Mouse (Mus musculus) forebrain, embryonic 15.5 days (tissue): ENCODE measurements at regions not wholly inside any gene's neighbourhood (a gene's known extent, or its start where the extent isn't known, plus 50 kb on each side); places are given as distances from the start of the nearest gene placed in this dataset.

Experiments used
- ATAC-seq: fragments of 200-750 bp; cut with Nextera tagmentation; replicated peaks from 2 replicates; pipeline ENCODE4 v1.8.0; 2017; ENCODE audit warnings: mild to moderate bottlenecking, moderate TSS enrichment, moderate library complexity
- H3K27ac ChIP-seq: fragments of 300-500 bp; sonication (generic); replicated peaks from 2 replicates; pipeline ENCODE4 v1.5.1; 2015; ENCODE audit warnings: mild to moderate bottlenecking, inconsistent platforms
- H3K27me3 ChIP-seq: fragments of 300-500 bp; sonication (generic); 2 replicates; pipeline ENCODE4 v1.6.1; 2015; ENCODE audit warnings: inconsistent platforms
- H3K36me3 ChIP-seq: fragments of 300-500 bp; sonication (generic); 2 replicates; pipeline ENCODE4 v1.6.1; 2015; ENCODE audit warnings: mild to moderate bottlenecking, inconsistent platforms
- H3K4me1 ChIP-seq: fragments of 300-500 bp; sonication (generic); 2 replicates; pipeline ENCODE4 v1.6.1; 2015; ENCODE audit warnings: inconsistent platforms
- H3K4me2 ChIP-seq: fragments of 300-500 bp; sonication (generic); replicated peaks from 2 replicates; pipeline ENCODE4 v1.6.1; 2015; ENCODE audit warnings: mild to moderate bottlenecking, inconsistent platforms
- H3K4me3 ChIP-seq: fragments of 300-500 bp; sonication (generic); 2 replicates; pipeline ENCODE4 v1.5.1; 2015; ENCODE audit warnings: mild to moderate bottlenecking, inconsistent platforms
- H3K9ac ChIP-seq: fragments of 300-500 bp; sonication (generic); replicated peaks from 2 replicates; pipeline ENCODE4 v1.6.1; 2015; ENCODE audit warnings: mild to moderate bottlenecking, inconsistent platforms
- H3K9me3 ChIP-seq: fragments of 300-500 bp; sonication (generic); 2 replicates; pipeline ENCODE4 v1.6.1; 2016; ENCODE audit warnings: inconsistent platforms
- WGBS: fragments of 180-500 bp; shearing (Covaris S2); methylation state at CpG from one replicate; pipeline ENCODE4 v1.1.7; 2015; ENCODE audit warnings: mixed read lengths; 5-methylcytosine and 5-hydroxymethylcytosine counted together

DNA sequence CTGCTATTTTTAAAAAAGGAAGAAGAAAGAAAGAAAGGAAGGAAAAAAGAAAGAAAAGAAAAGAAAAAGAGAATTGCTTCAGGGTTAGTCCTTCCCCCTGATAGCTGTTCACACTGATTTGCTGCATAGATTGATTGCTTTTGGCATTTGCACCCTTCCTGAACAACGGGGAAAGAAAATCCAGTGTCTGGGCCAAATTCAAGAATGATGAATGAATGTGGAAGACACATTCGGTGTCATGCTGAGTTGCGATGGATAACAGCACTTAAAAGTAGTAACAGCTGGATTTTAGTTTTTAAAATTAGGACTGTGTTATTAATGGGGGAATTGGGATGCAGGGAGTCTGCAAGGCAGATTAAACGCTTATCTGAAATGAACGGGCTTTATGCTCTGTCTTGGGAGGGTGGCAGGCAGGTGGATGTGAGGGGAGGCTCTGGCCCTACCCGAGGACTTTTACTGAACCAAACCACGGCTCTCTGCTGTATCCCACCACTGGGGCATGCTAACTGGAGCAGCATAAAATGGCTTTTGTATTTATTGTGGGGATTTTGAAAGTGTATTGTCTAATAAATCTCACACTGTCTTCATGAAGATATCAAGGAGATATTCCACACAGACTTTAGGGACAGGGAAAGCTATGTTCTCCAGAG is 114.4 kb downstream of the Lca5 start:
- peak; percentile 54; the same call in 1 of the 2 replicates for ATAC-seq
- H3K4me2 ChIP-seq, result no peak overlapping the region
- no peaks in the 10 kb centered on the region for H3K36me3 ChIP-seq
- H3K27ac ChIP-seq, result peak overlapping the region; percentile 37; the same call in 1 of the 2 replicates
- H3K9ac ChIP-seq, result 0 out of 2 replicates have a peak overlapping the region, but pooled peaks have one; percentile 7
- H3K9me3 ChIP-seq, result no peaks in the 10 kb centered on the region
- H3K27me3 ChIP-seq, result no peaks in the 10 kb centered on the region
- peaks cover 13% of the 10 kb centered on the region for H3K4me1 ChIP-seq
- WGBS, result 29% methylated on average over 7 of the region's 7 CpGs
- H3K4me3 ChIP-seq, result no peak overlapping the region

GRCm38 (mm10) chr9:83325910-83326309 is 115.0 kb downstream of the Lca5 start:
- Histone ChIP-seq H3K9ac (no peak overlapping the region), H3K27ac (peak overlapping the region; percentile 71), H3K4me2 (0 out of 2 replicates have a peak overlapping the region, but pooled peaks have one; percentile 4), H3K4me1 (peaks cover 13% of the 10 kb centered on the region), H3K4me3 (no peak overlapping the region), H3K36me3 (no peaks in the 10 kb centered on the region), H3K27me3 (no peaks in the 10 kb centered on the region), H3K9me3 (no peaks in the 10 kb centered on the region)
- WGBS, result 12% methylated on average over 6 of the region's 6 CpGs
- ATAC-seq, result peak; percentile 96

DNA sequence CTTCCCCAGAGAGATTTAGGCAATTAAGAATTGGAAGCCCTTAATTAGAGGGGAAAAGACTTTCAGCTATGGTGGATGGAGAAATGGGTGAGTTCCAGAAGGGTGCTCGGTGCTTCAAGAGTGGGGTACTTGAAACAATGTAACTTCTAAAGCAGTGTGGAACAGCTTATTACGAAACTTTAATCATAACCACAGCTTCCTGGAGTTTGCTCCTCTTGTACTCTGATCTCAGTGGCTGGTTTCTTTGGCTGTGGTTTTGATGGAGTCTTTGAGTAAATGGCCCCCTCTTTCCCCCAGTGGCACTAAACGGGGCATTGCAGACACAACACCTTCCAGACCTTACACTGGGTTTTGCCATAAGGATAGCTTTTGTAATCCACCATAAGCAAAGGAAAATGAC is 116.6 kb downstream of the Lca5 start:
- WGBS, result 66% methylated on average over 3 of the region's 3 CpGs
- peaks cover 13% of the 10 kb centered on the region for H3K4me1 ChIP-seq
- no peak for ATAC-seq

GRCm38 (mm10) chr9:83322991-83323583 is 117.8 kb downstream of the Lca5 start:
- 84% methylated on average over 8 of the region's 8 CpGs for WGBS
- no peak overlapping the region for H3K4me3 ChIP-seq
- no peaks in the 10 kb centered on the region for H3K36me3 ChIP-seq
- H3K9ac ChIP-seq, result no peak overlapping the region
- H3K4me2 ChIP-seq, result no peak overlapping the region
- H3K4me1 ChIP-seq, result peaks cover 13% of the 10 kb centered on the region
- ATAC-seq, result no peak
- no peaks in the 10 kb centered on the region for H3K27me3 ChIP-seq
- H3K27ac ChIP-seq, result no peak overlapping the region
- no peaks in the 10 kb centered on the region for H3K9me3 ChIP-seq

More for the DNA sequence above, 116.6 kb downstream of the Lca5 start:
- no peak overlapping the region for H3K9ac ChIP-seq
- H3K36me3 ChIP-seq, result no peaks in the 10 kb centered on the region
- no peak overlapping the region for H3K4me2 ChIP-seq
- no peak overlapping the region for H3K27ac ChIP-seq
- H3K4me3 ChIP-seq, result no peak overlapping the region
- H3K27me3 ChIP-seq, result no peaks in the 10 kb centered on the region
- no peaks in the 10 kb centered on the region for H3K9me3 ChIP-seq

DNA sequence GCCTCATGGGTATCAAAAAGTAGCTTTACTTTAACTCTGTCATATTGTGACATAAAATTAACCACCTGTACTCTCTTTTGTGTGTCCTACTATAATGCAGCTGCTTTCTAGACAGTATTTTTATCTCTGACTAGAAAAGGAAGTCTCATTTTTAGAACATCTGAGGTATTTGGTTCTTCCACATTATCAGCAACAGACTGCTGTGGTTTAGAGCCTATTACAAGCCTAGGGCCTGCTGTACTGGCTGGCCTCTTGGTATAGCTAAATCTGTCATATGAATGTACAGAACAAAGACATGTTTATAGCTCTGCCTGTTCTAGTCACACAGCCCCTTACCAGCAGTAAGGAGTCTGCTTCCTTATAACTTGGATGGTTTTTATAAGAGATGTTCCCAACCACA is 119.1 kb downstream of the Lca5 start:
- Histone ChIP-seq H3K4me3 (no peak overlapping the region), H3K4me2 (no peak overlapping the region), H3K4me1 (peaks cover 18% of the 10 kb centered on the region), H3K9ac (no peak overlapping the region), H3K27ac (no peak overlapping the region), H3K36me3 (no peaks in the 10 kb centered on the region), H3K9me3 (no peaks in the 10 kb centered on the region), H3K27me3 (no peaks in the 10 kb centered on the region)
- no peak for ATAC-seq

DNA sequence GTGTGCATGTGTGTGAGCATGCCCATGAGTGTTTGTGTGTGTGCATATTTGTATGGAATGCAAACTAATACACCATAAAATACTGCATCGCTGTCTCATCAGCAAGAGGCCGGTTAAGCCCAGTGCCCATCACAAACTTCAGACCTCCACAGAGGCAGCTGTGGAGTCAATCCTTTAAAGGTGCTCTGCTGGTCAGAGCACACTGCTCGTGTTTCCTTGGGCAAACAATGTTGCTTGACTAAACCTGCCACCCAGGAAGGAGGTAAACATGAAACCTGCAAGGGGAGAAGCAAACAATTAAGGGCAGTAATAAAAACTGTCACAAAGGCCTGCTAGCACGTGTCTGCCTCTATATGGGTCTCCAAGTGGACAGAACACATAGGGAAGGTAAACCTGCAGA is 120.1 kb downstream of the Lca5 start:
- Histone ChIP-seq H3K27me3 (no peaks in the 10 kb centered on the region), H3K36me3 (no peaks in the 10 kb centered on the region), H3K9me3 (no peaks in the 10 kb centered on the region), H3K4me1 (peaks cover 18% of the 10 kb centered on the region), H3K27ac (no peak overlapping the region), H3K4me2 (no peak overlapping the region), H3K9ac (no peak overlapping the region), H3K4me3 (no peak overlapping the region)
- no peak for ATAC-seq
- 58% methylated on average over 4 of the region's 4 CpGs for WGBS

DNA sequence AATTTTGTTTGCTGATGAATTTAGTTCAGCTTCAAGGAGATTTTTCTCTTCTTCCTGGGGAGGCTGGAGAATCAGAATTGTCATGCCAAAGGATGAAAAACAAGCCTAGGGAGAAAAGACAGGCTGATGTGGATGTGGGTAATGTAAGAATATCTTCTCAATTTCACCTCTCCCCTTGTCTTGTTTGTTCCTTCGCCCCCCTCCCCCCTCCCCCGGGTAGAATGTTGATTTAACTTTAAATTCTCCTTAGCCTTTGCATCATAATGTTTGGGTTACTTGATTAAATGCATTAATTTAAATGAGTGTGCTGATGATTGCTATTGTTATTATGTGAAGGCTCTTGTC is 124.1 kb downstream of the Lca5 start:
- Histone ChIP-seq H3K36me3 (no peaks in the 10 kb centered on the region), H3K27me3 (no peaks in the 10 kb centered on the region), H3K27ac (peak overlapping the region; percentile 76), H3K9me3 (no peaks in the 10 kb centered on the region), H3K4me2 (peak overlapping the region; percentile 22), H3K9ac (peak overlapping the region; percentile 4; the same call in 1 of the 2 replicates), H3K4me1 (peaks cover 16% of the 10 kb centered on the region), H3K4me3 (peak overlapping the region; percentile 9; the same call in 1 of the 2 replicates)
- peak; percentile 46 for ATAC-seq
- 44% methylated on average over 2 of the region's 2 CpGs for WGBS

GRCm38 (mm10) chr9:83315941-83316817 is 124.7 kb downstream of the Lca5 start:
- Histone ChIP-seq H3K9me3 (no peaks in the 10 kb centered on the region), H3K4me2 (peak overlapping the region; percentile 22), H3K27ac (peak overlapping the region; percentile 76), H3K36me3 (no peaks in the 10 kb centered on the region), H3K4me1 (peaks cover 16% of the 10 kb centered on the region), H3K9ac (peak overlapping the region; percentile 4; the same call in 1 of the 2 replicates), H3K4me3 (peak overlapping the region; percentile 9; the same call in 1 of the 2 replicates), H3K27me3 (no peaks in the 10 kb centered on the region)
- WGBS, result 39% methylated on average over 10 of the region's 10 CpGs
- ATAC-seq, result peak; percentile 95

DNA sequence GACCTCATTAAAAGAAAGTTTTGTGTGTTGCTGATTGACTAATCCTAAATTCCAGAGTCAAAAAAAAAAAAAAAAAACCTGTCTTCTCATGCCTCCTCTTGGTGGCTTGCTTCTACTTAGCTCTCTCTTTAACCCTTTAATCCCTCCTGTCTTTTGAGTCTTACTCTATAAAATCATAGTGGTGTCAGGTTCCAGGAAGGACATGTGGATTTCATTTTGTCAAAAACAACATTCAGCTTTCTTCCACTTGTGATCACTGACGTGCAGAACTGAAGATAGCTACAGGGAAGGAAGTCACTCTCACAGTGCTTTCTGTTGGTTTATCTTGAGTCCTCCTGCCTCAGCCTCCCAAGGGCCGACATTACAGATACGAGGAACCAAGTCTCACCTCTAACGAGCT is 132.2 kb downstream of the Lca5 start:
- no peak overlapping the region for H3K4me3 ChIP-seq
- no peaks in the 10 kb centered on the region for H3K4me1 ChIP-seq
- H3K27me3 ChIP-seq, result no peaks in the 10 kb centered on the region
- no peak overlapping the region for H3K4me2 ChIP-seq
- ATAC-seq, result no peak
- H3K9me3 ChIP-seq, result no peaks in the 10 kb centered on the region
- no peaks in the 10 kb centered on the region for H3K36me3 ChIP-seq
- no peak overlapping the region for H3K27ac ChIP-seq
- H3K9ac ChIP-seq, result no peak overlapping the region
- WGBS, result 76% methylated on average over 4 of the region's 4 CpGs

DNA sequence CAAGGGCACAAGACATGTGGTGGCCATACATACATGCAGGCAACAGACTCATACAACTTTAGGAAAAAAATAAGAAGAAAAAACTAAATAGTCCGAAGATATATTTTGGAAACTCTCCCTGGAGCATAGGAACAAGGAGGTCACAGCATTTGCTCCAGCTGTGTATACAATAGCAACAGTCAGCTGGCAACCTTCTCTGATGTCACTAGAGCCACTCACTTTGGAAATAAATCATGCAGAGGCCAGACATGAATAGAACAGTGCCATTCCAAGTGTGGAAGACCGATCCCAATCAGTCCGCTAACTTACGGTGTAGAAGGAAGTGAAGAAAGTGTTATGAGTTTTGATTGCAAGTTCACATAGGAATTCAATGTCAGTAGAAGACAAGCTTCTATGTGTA is 132.8 kb downstream of the Lca5 start:
- no peaks in the 10 kb centered on the region for H3K4me1 ChIP-seq
- H3K4me2 ChIP-seq, result no peak overlapping the region
- H3K9me3 ChIP-seq, result no peaks in the 10 kb centered on the region
- no peak for ATAC-seq
- no peaks in the 10 kb centered on the region for H3K36me3 ChIP-seq
- no peaks in the 10 kb centered on the region for H3K27me3 ChIP-seq
- 91% methylated on average over 4 of the region's 4 CpGs for WGBS
- H3K9ac ChIP-seq, result no peak overlapping the region
- no peak overlapping the region for H3K27ac ChIP-seq
- H3K4me3 ChIP-seq, result no peak overlapping the region

DNA sequence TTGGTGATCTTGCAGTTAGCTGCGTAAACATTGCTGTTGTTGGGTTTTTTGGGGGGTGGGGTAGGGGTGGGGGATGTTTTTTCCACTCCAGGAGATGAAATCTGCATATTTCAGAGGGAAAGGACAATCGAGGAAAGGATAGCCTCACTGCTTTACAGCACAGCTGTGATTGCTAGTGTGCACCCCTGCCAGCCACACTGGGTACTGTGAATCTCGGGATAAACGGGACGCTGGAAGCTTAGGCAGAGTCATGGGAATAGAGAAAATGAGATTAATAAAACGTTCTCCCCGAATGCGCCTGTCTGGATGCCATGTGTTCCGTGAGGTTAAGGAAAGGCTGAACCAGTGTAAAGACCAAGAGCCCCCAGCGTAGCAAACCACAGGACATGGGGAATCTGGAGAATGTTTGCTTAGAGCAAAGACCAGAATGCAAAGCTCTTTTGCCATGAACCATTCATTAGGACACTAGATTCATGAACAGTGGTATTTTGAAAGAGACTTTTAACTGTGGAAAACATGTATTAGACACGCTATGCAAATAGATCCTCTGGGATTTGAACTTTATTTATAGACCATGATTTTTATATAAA is 133.5 kb downstream of the Lca5 start:
- Histone ChIP-seq H3K4me1 (no peaks in the 10 kb centered on the region), H3K4me2 (no peak overlapping the region), H3K27ac (no peak overlapping the region), H3K4me3 (no peak overlapping the region), H3K9me3 (no peaks in the 10 kb centered on the region), H3K27me3 (no peaks in the 10 kb centered on the region), H3K9ac (no peak overlapping the region), H3K36me3 (no peaks in the 10 kb centered on the region)
- no peak for ATAC-seq
- 80% methylated on average over 11 of the region's 11 CpGs for WGBS

GRCm38 (mm10) chr9:83304925-83305324 is 136.0 kb downstream of the Lca5 start:
- H3K4me1 ChIP-seq, result no peaks in the 10 kb centered on the region
- no peaks in the 10 kb centered on the region for H3K27me3 ChIP-seq
- no peak overlapping the region for H3K27ac ChIP-seq
- no peak overlapping the region for H3K4me2 ChIP-seq
- no peak overlapping the region for H3K4me3 ChIP-seq
- WGBS, result 43% methylated on average over 7 of the region's 7 CpGs
- no peaks in the 10 kb centered on the region for H3K9me3 ChIP-seq
- no peak overlapping the region for H3K9ac ChIP-seq
- no peaks in the 10 kb centered on the region for H3K36me3 ChIP-seq
- ATAC-seq, result no peak
